Mouse (Mus musculus): ENCODE results near the gene Atp6v1g2.

GRCm38 (mm10) chr17:35196321-35196641 lies 37.2 kb upstream of the Atp6v1g2 start:
- no peak for TF ChIP-seq POLR2A (IDR thresholded peaks at IDR 0.05; ENCODE audit: borderline replicate concordance, insufficient read depth, low read length)
- TF ChIP-seq CTCF (IDR thresholded peaks at IDR 0.05; ENCODE audit: borderline replicate concordance, insufficient read depth, low read depth, low read length), result no peak

Measured in cerebellum, adult 2 months (tissue).